Mouse (Mus musculus): ENCODE data around the gene Trp63.

Gene Trp63

GRCm38 (mm10) chr16:25784246-25784645 lies 100.7 kb downstream of the Trp63 start:
- no peak for DNase-seq

- no peak for DNase-seq
Observed at GRCm38 (mm10) chr16:25786457-25786856, 102.9 kb downstream of the Trp63 start.

- no peak for DNase-seq
Observed at GRCm38 (mm10) chr16:25792640-25793266, 109.2 kb downstream of the Trp63 start.

- DNase-seq = no peak
Observed at GRCm38 (mm10) chr16:25797732-25798294, 114.2 kb downstream of the Trp63 start.

- DNase-seq = no peak
Observed at GRCm38 (mm10) chr16:25799618-25800017, 116.1 kb downstream of the Trp63 start.

GRCm38 (mm10) chr16:25804955-25805354 lies 121.4 kb downstream of the Trp63 start:
- DNase-seq = no peak

- no peak for DNase-seq
Observed at GRCm38 (mm10) chr16:25807116-25807515, 123.6 kb downstream of the Trp63 start.

GRCm38 (mm10) chr16:25817753-25818624 lies 134.4 kb downstream of the Trp63 start:
- no peak for DNase-seq

GRCm38 (mm10) chr16:25826016-25826415 lies 142.5 kb downstream of the Trp63 start:
- DNase-seq = no peak

GRCm38 (mm10) chr16:25832576-25832975 lies 149.0 kb downstream of the Trp63 start:
- no peak for DNase-seq

GRCm38 (mm10) chr16:25835301-25835700 lies 151.7 kb downstream of the Trp63 start:
- no peak for DNase-seq

- DNase-seq = no peak
Observed at GRCm38 (mm10) chr16:25835723-25836122, 152.2 kb downstream of the Trp63 start.

- DNase-seq = no peak
Observed at GRCm38 (mm10) chr16:25842996-25843395, 159.4 kb downstream of the Trp63 start.

GRCm38 (mm10) chr16:25843625-25844024 lies 160.1 kb downstream of the Trp63 start:
- DNase-seq = no peak

GRCm38 (mm10) chr16:25846611-25847010 lies 163.0 kb downstream of the Trp63 start:
- DNase-seq = no peak

GRCm38 (mm10) chr16:25848474-25848873 lies 164.9 kb downstream of the Trp63 start:
- no peak for DNase-seq

GRCm38 (mm10) chr16:25849593-25850464 lies 166.3 kb downstream of the Trp63 start:
- no peak for DNase-seq

- no peak for DNase-seq
Observed at GRCm38 (mm10) chr16:25860731-25861505, 177.4 kb downstream of the Trp63 start.

GRCm38 (mm10) chr16:25865096-25865869 lies 181.7 kb downstream of the Trp63 start:
- no peak for DNase-seq

GRCm38 (mm10) chr16:25871503-25871902 lies 187.9 kb downstream of the Trp63 start:
- DNase-seq = no peak

- no peak for DNase-seq
Observed at GRCm38 (mm10) chr16:25875681-25876080, 192.1 kb downstream of the Trp63 start.

Measured in right cerebral cortex, postnatal 4 days (tissue).